Mouse (Mus musculus): ENCODE results near the gene Paqr3. TPM values are rescaled to one million over a fixed set of nuclear protein-coding genes. Genes with fewer than 3 reads are reported as not detected.

The Paqr3 gene
- total and polyA plus RNA-seq, 3 experiments = 3.4 to 6.1 (median 4.2) TPM

GRCm38 (mm10) chr5:97078641-97079040, 32.8 kb downstream of the Paqr3 start:
- TF ChIP-seq POLR2AphosphoS2 (IDR thresholded peaks at IDR 0.05; ENCODE audit: low read depth, low read length) (no peak), NELFE (IDR thresholded peaks at IDR 0.05; ENCODE audit: low read depth, low read length) (no peak), EP300 (IDR thresholded peaks at IDR 0.05; ENCODE audit: low read length) (no peak), CHD1 (IDR thresholded peaks at IDR 0.05; ENCODE audit: low read depth, low read length) (no peak), RAD21 (IDR thresholded peaks at IDR 0.05; ENCODE audit: low read depth, low read length) (no peak), ZKSCAN1 (IDR thresholded peaks at IDR 0.05; ENCODE audit: borderline replicate concordance, low read depth, low read length) (no peak), RCOR1 (conservative IDR thresholded peaks at IDR 0.05; ENCODE audit: low read depth, low read length) (no peak)
- in situ Hi-C loops (cut with MboI; ENCODE audit: low pct_ligation_motif_present, low pct_unique_long_range_greater_than_20kb, low sequenced_read_pairs) = no loop called here
- H3K9ac ChIP-seq (ENCODE audit: insufficient read depth, low read depth) = no peak overlapping the region
- H3K27me3 ChIP-seq (replicated peaks) = no peaks in the 10 kb centered on the region
- H3K27ac ChIP-seq (ENCODE audit: insufficient read depth, low read depth) = no peak overlapping the region
- H3K36me3 ChIP-seq (replicated peaks in 1 of 2; ENCODE audit: control insufficient read depth in 1 of 2, insufficient read depth in 1 of 2, low read length in 1 of 2) = peaks cover 39 to 65% of the 10 kb centered on the region in 2 experiments
- no peaks in the 10 kb centered on the region for H3K79me2 ChIP-seq (replicated peaks; ENCODE audit: control insufficient read depth, extremely low read depth, insufficient read depth, poor library complexity, severe bottlenecking)
- peaks cover 0 to 2% of the 10 kb centered on the region in 2 experiments; a peak in 1 of 4 replicates for H3K4me1 ChIP-seq (ENCODE audit: control insufficient read depth in 1 of 2, insufficient read depth in 2 of 2)
- H3K9me3 ChIP-seq (replicated peaks; ENCODE audit: low read length) = no peaks in the 10 kb centered on the region
- no peak overlapping the region for H3K4me3 ChIP-seq (replicated peaks in 1 of 3; ENCODE audit: low read depth in 2 of 3, low read length in 2 of 3, poor library complexity in 1 of 3)
- dilution Hi-C loops (cut with MboI; ENCODE audit: extremely low pct_ligation_motif_present, extremely low pct_unique_long_range_greater_than_20kb, low sequenced_read_pairs) = no loop called here
- no peak for DNase-seq (ENCODE audit: extremely low read depth)
- H3K4me2 ChIP-seq (ENCODE audit: insufficient read depth, low read depth, poor library complexity, severe bottlenecking) = no peak overlapping the region

GRCm38 (mm10) chr5:97077676-97078075, 33.7 kb downstream of the Paqr3 start:
- no peak overlapping the region for H3K27ac ChIP-seq (ENCODE audit: insufficient read depth, low read depth)
- no peak overlapping the region for H3K4me3 ChIP-seq (replicated peaks in 1 of 3; ENCODE audit: low read depth in 2 of 3, low read length in 2 of 3, poor library complexity in 1 of 3)
- no peak overlapping the region for H3K9ac ChIP-seq (ENCODE audit: insufficient read depth, low read depth)
- TF ChIP-seq ETS1 (conservative IDR thresholded peaks at IDR 0.05; ENCODE audit: low read depth, low read length) (no peak), SMC3 (IDR thresholded peaks at IDR 0.05; ENCODE audit: low read depth, low read length) (no peak), USF1 (IDR thresholded peaks at IDR 0.05; ENCODE audit: low read depth, low read length) (no peak), ZC3H11A (IDR thresholded peaks at IDR 0.05; ENCODE audit: low read depth, low read length) (no peak), CHD1 (IDR thresholded peaks at IDR 0.05; ENCODE audit: low read depth, low read length) (no peak), USF2 (conservative IDR thresholded peaks at IDR 0.05; ENCODE audit: low read depth, low read length) (no peak), IRF4 (IDR thresholded peaks at IDR 0.05; ENCODE audit: low read depth, low read length) (no peak), BHLHE40 (IDR thresholded peaks at IDR 0.05; ENCODE audit: low read depth, low read length) (no peak), SIN3A (IDR thresholded peaks at IDR 0.05; ENCODE audit: low read length) (no peak), KAT2A (IDR thresholded peaks at IDR 0.05; ENCODE audit: insufficient replicate concordance, low read length) (no peak), RCOR1 (conservative IDR thresholded peaks at IDR 0.05; ENCODE audit: low read depth, low read length) (no peak), CTCF (conservative IDR thresholded peaks at IDR 0.05 in 1 of 2, IDR thresholded peaks at IDR 0.05 in 1 of 2; ENCODE audit: low read depth in 2 of 2, low read length in 2 of 2) (no peak), MAFK (IDR thresholded peaks at IDR 0.05; ENCODE audit: insufficient replicate concordance, low read length) (no peak), TBP (conservative IDR thresholded peaks at IDR 0.05; ENCODE audit: low read depth, low read length) (no peak), TCF12 (IDR thresholded peaks at IDR 0.05; ENCODE audit: low read depth, low read length) (no peak), POLR2AphosphoS2 (IDR thresholded peaks at IDR 0.05; ENCODE audit: low read depth, low read length) (no peak)
- dilution Hi-C loops (cut with MboI; ENCODE audit: extremely low pct_ligation_motif_present, extremely low pct_unique_long_range_greater_than_20kb, low sequenced_read_pairs) (no loop called here), in situ Hi-C loops (cut with MboI; ENCODE audit: low pct_ligation_motif_present, low pct_unique_long_range_greater_than_20kb, low sequenced_read_pairs) (no loop called here)
- H3K4me1 ChIP-seq (ENCODE audit: control insufficient read depth in 1 of 2, insufficient read depth in 2 of 2) = peaks cover 0 to 11% of the 10 kb centered on the region in 2 experiments; a peak in 2 of 4 replicates
- no peaks in the 10 kb centered on the region for H3K27me3 ChIP-seq (replicated peaks)
- DNase-seq (ENCODE audit: extremely low read depth) = no peak
- H3K36me3 ChIP-seq (replicated peaks in 1 of 2; ENCODE audit: control insufficient read depth in 1 of 2, insufficient read depth in 1 of 2, low read length in 1 of 2) = peaks cover 32 to 57% of the 10 kb centered on the region in 2 experiments
- H3K9me3 ChIP-seq (replicated peaks; ENCODE audit: low read length) = no peaks in the 10 kb centered on the region
- no peak overlapping the region for H3K4me2 ChIP-seq (ENCODE audit: insufficient read depth, low read depth, poor library complexity, severe bottlenecking)
- no peaks in the 10 kb centered on the region for H3K79me2 ChIP-seq (replicated peaks; ENCODE audit: control insufficient read depth, extremely low read depth, insufficient read depth, poor library complexity, severe bottlenecking)

Measured in CH12.LX (cell line).